Mouse (Mus musculus) megakaryocyte, embryonic 14.5 days (primary cell): ENCODE results near the gene Cpe. TPM values are rescaled to one million over a fixed set of nuclear protein-coding genes. Genes with fewer than 3 reads are reported as not detected.

Source experiments
- H3K27me3 ChIP-seq: replicated peaks from 2 replicates; pipeline ENCODE3; 2012; ENCODE audit warnings: inconsistent platforms
- H3K36me3 ChIP-seq: replicated peaks from 2 replicates; pipeline ENCODE3; 2012; ENCODE audit warnings: low read length, inconsistent platforms, mixed read lengths
- H3K4me1 ChIP-seq: 2 replicates; pipeline ENCODE4 v1.6.1; 2012; ENCODE audit warnings: inconsistent platforms
- H3K4me3 ChIP-seq: replicated peaks from 2 replicates; pipeline ENCODE3; 2012; ENCODE audit warnings: moderate library complexity, mild to moderate bottlenecking, inconsistent platforms
- H3K9me3 ChIP-seq: 2 replicates; pipeline ENCODE4 v1.6.1; 2012; ENCODE audit warnings: inconsistent platforms
- FLI1 ChIP-seq: IDR thresholded peaks from 2 replicates; pipeline ENCODE4 v1.6.1; 2012; ENCODE audit warnings: low read length, inconsistent platforms, mixed read lengths
- GATA1 ChIP-seq: IDR thresholded peaks from 3 replicates; pipeline ENCODE4 v1.6.1; 2012; ENCODE audit warnings: mixed read lengths, low read length, inconsistent platforms, borderline replicate concordance
- polyA plus RNA-seq: library from polyadenylated mRNA; stranded (reverse); fragments of >175 nt; gene quantifications from 2 replicates; pipeline ENCODE4 v1.2.3, GENCODE M21; 2012; ENCODE audit warnings: low replicate concordance; ENCODE audit not compliant: insufficient read depth

Gene Cpe
- polyA plus RNA-seq, 1 experiment, result not detected

- peaks cover 98% of the 10 kb centered on the region for H3K36me3 ChIP-seq
- TF ChIP-seq FLI1, result no peak
- TF ChIP-seq GATA1, result no peak
Measured at GRCm38 (mm10) chr8:64723206-64723605, 30.4 kb upstream of the Cpe start.

DNA sequence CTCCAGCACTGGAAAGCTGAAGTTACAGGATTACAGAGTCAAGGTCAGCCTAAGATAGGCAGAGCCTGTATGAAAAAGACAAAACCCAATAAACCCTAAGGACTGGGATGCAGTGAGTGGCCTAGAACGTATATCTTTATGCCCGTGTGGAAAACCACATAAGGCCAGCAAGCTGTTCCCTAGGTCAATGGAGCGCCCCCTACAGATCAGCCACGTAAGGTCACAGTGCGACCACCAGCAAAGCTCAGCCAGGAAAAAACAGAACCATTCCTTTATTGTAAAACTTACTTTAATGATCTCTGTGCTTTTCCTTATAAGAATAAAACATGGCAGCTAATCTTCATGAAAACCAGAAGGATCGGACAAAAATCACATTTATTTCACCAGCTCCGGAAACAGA is 25.0 kb upstream of the Cpe start:
- Histone ChIP-seq H3K27me3 (no peaks in the 10 kb centered on the region), H3K4me3 (no peak overlapping the region), H3K9me3 (no peaks in the 10 kb centered on the region), H3K36me3 (peaks cover 77% of the 10 kb centered on the region), H3K4me1 (0 out of 2 replicates have a peak, but pooled peaks cover 6% of the 10 kb centered on the region)
- TF ChIP-seq FLI1 (no peak), GATA1 (no peak)

More at GRCm38 (mm10) chr8:64723206-64723605, 30.4 kb upstream of the Cpe start:
- no peak overlapping the region for H3K4me3 ChIP-seq
- no peaks in the 10 kb centered on the region for H3K27me3 ChIP-seq
- peaks cover 36% of the 10 kb centered on the region for H3K4me1 ChIP-seq
- H3K9me3 ChIP-seq, result no peaks in the 10 kb centered on the region

DNA sequence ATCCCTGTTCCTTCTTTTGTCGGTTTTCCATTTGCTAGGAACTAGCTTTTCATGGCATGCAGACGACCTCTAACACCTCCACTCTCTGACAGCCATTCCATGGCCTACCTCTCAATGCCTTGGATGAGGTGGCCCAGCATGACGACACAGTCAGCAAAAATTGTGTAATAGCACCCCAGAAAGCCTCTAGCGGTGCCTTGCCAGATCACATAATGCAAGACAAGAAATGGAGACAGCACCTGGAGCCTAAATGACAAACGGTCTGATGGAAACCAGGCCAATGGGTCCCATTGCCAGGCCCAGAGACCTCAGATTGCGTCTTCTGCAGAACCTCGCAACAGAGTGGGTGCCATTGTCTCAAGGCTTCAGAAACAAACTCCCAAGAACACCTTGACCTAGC is 19.6 kb upstream of the Cpe start:
- Histone ChIP-seq H3K27me3 (no peaks in the 10 kb centered on the region), H3K4me1 (0 out of 2 replicates have a peak, but pooled peaks cover 3% of the 10 kb centered on the region), H3K4me3 (no peak overlapping the region), H3K9me3 (no peaks in the 10 kb centered on the region), H3K36me3 (peaks cover 24% of the 10 kb centered on the region)
- no peak for TF ChIP-seq FLI1
- no peak for TF ChIP-seq GATA1

- no peak for TF ChIP-seq FLI1
- TF ChIP-seq GATA1, result no peak
- H3K4me3 ChIP-seq, result no peak overlapping the region
- H3K27me3 ChIP-seq, result no peaks in the 10 kb centered on the region
- H3K9me3 ChIP-seq, result no peaks in the 10 kb centered on the region
- peaks cover 14% of the 10 kb centered on the region for H3K36me3 ChIP-seq
- 0 out of 2 replicates have a peak, but pooled peaks cover 1% of the 10 kb centered on the region for H3K4me1 ChIP-seq
Measured at GRCm38 (mm10) chr8:64711544-64711943, 18.7 kb upstream of the Cpe start.

GRCm38 (mm10) chr8:64707481-64707880 is 14.6 kb upstream of the Cpe start:
- no peaks in the 10 kb centered on the region for H3K9me3 ChIP-seq
- H3K4me3 ChIP-seq, result no peak overlapping the region
- TF ChIP-seq GATA1 (no peak), FLI1 (no peak)
- H3K27me3 ChIP-seq, result no peaks in the 10 kb centered on the region
- H3K4me1 ChIP-seq, result no peaks in the 10 kb centered on the region
- no peaks in the 10 kb centered on the region for H3K36me3 ChIP-seq

DNA sequence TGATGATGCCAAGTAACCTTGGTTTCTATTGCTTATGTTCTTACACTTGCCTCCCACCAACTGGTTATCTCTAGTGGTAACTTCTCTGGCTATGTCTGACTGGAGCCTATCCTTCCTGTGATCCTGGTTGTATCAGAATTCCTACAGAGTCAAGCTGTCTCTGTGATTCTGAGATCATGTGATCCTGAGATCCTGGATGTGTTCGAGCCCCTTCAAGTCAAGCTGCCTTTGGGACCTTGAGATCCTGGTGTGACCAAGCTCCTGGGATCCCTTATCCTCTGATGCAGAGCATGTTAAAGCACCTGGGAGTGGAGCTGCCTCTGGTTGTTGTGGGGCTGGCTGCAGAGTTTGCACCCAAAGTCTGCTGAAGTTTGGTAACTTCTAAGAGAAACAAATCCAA is 10.3 kb upstream of the Cpe start:
- no peaks in the 10 kb centered on the region for H3K4me1 ChIP-seq
- H3K27me3 ChIP-seq, result peaks cover 3% of the 10 kb centered on the region
- H3K9me3 ChIP-seq, result no peaks in the 10 kb centered on the region
- no peak overlapping the region for H3K4me3 ChIP-seq
- H3K36me3 ChIP-seq, result no peaks in the 10 kb centered on the region
- TF ChIP-seq FLI1 (no peak), GATA1 (no peak)

DNA sequence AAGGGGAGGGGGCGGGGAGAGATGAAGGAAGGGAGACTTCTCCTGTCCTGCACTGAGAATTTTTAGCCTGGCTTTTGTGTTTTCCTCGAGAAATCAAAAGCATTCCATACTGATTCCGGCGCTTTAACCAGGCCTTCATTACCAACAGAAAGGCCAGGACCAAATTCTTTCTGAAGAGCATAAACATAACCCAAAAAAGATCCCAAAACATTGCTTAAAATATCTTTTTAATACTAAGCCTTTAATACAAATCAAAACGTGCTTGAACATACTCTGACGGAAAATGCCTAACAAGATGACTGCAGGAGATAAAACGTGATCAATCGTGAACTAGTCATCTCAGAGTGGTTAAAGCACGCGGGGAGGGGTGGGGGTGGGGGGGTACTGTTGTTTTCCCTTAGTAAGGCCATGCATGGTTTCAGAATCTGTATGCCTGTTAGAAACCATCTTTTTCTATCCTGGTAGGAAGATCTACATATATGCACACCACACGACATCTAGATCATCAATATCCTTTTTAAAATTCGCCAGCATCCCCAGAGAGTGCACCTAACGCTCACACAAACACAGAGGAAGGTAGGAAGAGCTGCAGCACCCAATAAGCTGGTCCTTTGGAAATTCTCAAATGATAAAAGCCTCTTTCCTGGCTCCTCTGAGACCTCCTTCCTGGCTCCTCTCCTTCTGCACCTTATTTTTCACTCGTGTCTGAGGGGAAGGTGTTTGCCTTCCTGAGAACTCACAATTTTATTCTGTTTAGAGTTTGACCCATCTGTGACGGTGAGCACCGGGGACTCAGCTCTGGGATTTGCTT is 1.1 kb downstream of the Cpe start:
- H3K4me1 ChIP-seq, result peaks cover 14% of the 10 kb centered on the region
- peaks cover 37% of the 10 kb centered on the region for H3K27me3 ChIP-seq
- peak overlapping the region; percentile 90 for H3K4me3 ChIP-seq
- H3K9me3 ChIP-seq, result no peaks in the 10 kb centered on the region
- no peak for TF ChIP-seq GATA1
- TF ChIP-seq FLI1, result no peak
- no peaks in the 10 kb centered on the region for H3K36me3 ChIP-seq

- no peak overlapping the region for H3K4me3 ChIP-seq
- H3K9me3 ChIP-seq, result no peaks in the 10 kb centered on the region
- H3K27me3 ChIP-seq, result peaks cover 37% of the 10 kb centered on the region
- no peak for TF ChIP-seq FLI1
- TF ChIP-seq GATA1, result no peak
- no peaks in the 10 kb centered on the region for H3K36me3 ChIP-seq
- H3K4me1 ChIP-seq, result peaks cover 14% of the 10 kb centered on the region
Measured at GRCm38 (mm10) chr8:64690845-64691244, 2.0 kb downstream of the Cpe start.

GRCm38 (mm10) chr8:64690306-64690705 is 2.5 kb downstream of the Cpe start:
- H3K4me1 ChIP-seq, result peaks cover 14% of the 10 kb centered on the region
- no peak overlapping the region for H3K4me3 ChIP-seq
- no peaks in the 10 kb centered on the region for H3K9me3 ChIP-seq
- no peaks in the 10 kb centered on the region for H3K36me3 ChIP-seq
- TF ChIP-seq FLI1 (no peak), GATA1 (no peak)
- H3K27me3 ChIP-seq, result peaks cover 37% of the 10 kb centered on the region

DNA sequence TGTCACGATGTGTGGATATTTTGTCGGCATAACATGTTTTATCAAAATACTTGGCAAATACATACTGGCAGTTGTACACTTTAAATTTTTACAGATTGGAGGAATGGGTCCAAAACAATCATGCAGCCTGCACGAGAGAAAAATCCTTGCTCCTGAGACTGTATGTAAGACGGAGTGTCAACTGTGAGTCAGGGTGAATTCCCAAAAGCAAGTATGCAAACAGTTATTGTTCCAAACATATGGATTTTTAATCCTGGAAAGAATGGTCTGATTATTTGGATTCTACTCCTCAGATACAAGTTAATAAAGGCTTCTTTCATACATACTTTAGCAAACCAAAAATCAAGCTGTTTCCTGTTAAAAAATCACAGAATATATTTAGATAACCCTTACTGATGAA is 4.1 kb downstream of the Cpe start:
- H3K4me1 ChIP-seq, result peaks cover 14% of the 10 kb centered on the region
- no peaks in the 10 kb centered on the region for H3K9me3 ChIP-seq
- no peaks in the 10 kb centered on the region for H3K36me3 ChIP-seq
- TF ChIP-seq FLI1 (no peak), GATA1 (no peak)
- peaks cover 27% of the 10 kb centered on the region for H3K27me3 ChIP-seq
- H3K4me3 ChIP-seq, result no peak overlapping the region

- Histone ChIP-seq H3K9me3 (no peaks in the 10 kb centered on the region), H3K36me3 (no peaks in the 10 kb centered on the region), H3K4me1 (peaks cover 13% of the 10 kb centered on the region), H3K4me3 (no peak overlapping the region), H3K27me3 (peaks cover 23% of the 10 kb centered on the region)
- TF ChIP-seq GATA1, result no peak
- TF ChIP-seq FLI1, result no peak
Measured at GRCm38 (mm10) chr8:64688161-64688560, 4.7 kb downstream of the Cpe start.
